Mouse (Mus musculus): ENCODE data around the gene Tefm.
A peak's percentile ranks its signal among the peaks of the same experiment; 100 is the strongest.

The Tefm gene

GRCm38 (mm10) chr11:80098444-80099056, 43.4 kb downstream of the Tefm start:
- no peak for DNase-seq (ENCODE audit: low spot score in 2 of 2)

GRCm38 (mm10) chr11:80090555-80091164, 51.3 kb downstream of the Tefm start:
- no peak for DNase-seq (ENCODE audit: low spot score in 2 of 2)

GRCm38 (mm10) chr11:80089817-80090214, 52.2 kb downstream of the Tefm start:
- no peak for DNase-seq (ENCODE audit: low spot score in 2 of 2)

- DNase-seq (ENCODE audit: low spot score in 2 of 2) = peak; percentile 91
Measured at GRCm38 (mm10) chr11:80088917-80089816, 52.8 kb downstream of the Tefm start, which contains the start of gene Atad5. TSS of gene Atad5 (plus strand) at chr11:80089400.

- DNase-seq (ENCODE audit: low spot score in 2 of 2) = peak; percentile 82 to 91
Measured at GRCm38 (mm10) chr11:80086844-80087243, 55.1 kb downstream of the Tefm start.
